9 mouse cellular contexts compared by ENCODE assay signal in the genomic region with DNA sequence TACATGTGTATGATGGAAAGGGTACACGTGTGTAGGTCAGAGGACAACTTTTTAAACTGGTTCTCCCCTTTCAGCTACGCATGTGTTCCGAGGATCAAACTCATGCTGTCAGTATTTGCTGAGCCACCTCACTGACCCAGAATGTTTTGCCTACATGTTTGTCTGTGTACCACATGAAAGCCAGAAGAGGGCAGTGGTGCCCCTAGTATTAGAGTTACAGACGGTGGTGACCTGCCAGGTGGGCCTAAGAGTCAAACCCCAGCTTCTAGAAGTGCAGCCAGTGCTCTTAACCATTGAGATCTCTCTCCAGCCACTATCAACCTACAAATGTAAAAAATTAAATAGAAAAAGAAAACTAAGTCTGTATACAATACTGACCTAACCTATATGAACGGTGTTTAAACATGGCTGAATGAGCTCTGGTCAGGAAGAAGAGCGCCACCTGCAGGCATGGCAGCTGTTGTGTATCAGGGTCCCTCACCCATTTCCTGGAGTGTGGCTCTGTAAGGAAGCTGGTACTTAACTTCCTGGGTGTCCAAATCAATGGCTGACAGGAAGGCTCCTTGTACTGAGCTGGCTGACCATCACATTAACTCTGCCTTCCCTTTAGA. TPM values are rescaled to one million over a fixed set of nuclear protein-coding genes. Genes with fewer than 3 reads are reported as not detected.
A peak's percentile ranks its signal among the peaks of the same experiment; 100 is the strongest.
DNase-seq lines count a peak whose midpoint lies in the region; ATAC-seq and TF ChIP-seq lines count a peak whose summit lies in the region.
"Had no signal": no experiment of that assay in that cellular context is flagged by ENCODE, and none has a peak within 500 bp of the region (broad histone marks: within the 10 kb centered on the region; RNA-seq: fewer than 3 reads in every experiment).

No protein-coding gene starts in this region.

- ATAC-seq in forebrain, embryonic 11.5 days (replicated peaks; ENCODE audit: low FRiP score), result no peak
- no peak for ATAC-seq in forebrain, embryonic 13.5 days
- ATAC-seq in midbrain, embryonic 14.5 days (ENCODE audit: low FRiP score, low TSS enrichment), result no peak
- no peak for ATAC-seq in midbrain, embryonic 11.5 days (ENCODE audit: low FRiP score)
- ATAC-seq in stomach, postnatal 0 days (ENCODE audit: low FRiP score, low TSS enrichment), result no peak
- ATAC-seq in forebrain, embryonic 15.5 days (replicated peaks), result no peak

- no peak overlapping the region for H3K4me3 ChIP-seq in forebrain, embryonic 11.5 days (ENCODE audit: low read depth, low read length)
- H3K4me3 ChIP-seq in forebrain, embryonic 13.5 days, result no peak overlapping the region
- no peak overlapping the region for H3K4me3 ChIP-seq in midbrain, embryonic 14.5 days (replicated peaks; ENCODE audit: low read depth, low read length)
- no peak overlapping the region for H3K4me3 ChIP-seq in midbrain, embryonic 11.5 days (ENCODE audit: low read depth, low read length)
- no peak overlapping the region for H3K4me3 ChIP-seq in stomach, postnatal 0 days (ENCODE audit: low read depth, low read length)
- no peak overlapping the region for H3K4me3 ChIP-seq in forebrain, embryonic 15.5 days
- H3K4me3 ChIP-seq: neural tube, embryonic 12.5 days had no signal

- H3K4me1 ChIP-seq in forebrain, embryonic 11.5 days (replicated peaks; ENCODE audit: control insufficient read depth, insufficient read depth, low read length), result no peaks in the 10 kb centered on the region
- H3K4me1 ChIP-seq in forebrain, embryonic 13.5 days, result no peaks in the 10 kb centered on the region
- H3K4me1 ChIP-seq in midbrain, embryonic 14.5 days (ENCODE audit: control insufficient read depth, insufficient read depth, low read length), result no peaks in the 10 kb centered on the region
- H3K4me1 ChIP-seq in midbrain, embryonic 11.5 days (ENCODE audit: control insufficient read depth, insufficient read depth, low read length), result no peaks in the 10 kb centered on the region
- no peaks in the 10 kb centered on the region for H3K4me1 ChIP-seq in stomach, postnatal 0 days (replicated peaks; ENCODE audit: control insufficient read depth, insufficient read depth)
- no peaks in the 10 kb centered on the region for H3K4me1 ChIP-seq in forebrain, embryonic 15.5 days
- H3K4me1 ChIP-seq: neural tube, embryonic 12.5 days had no signal

- WGBS in forebrain, embryonic 11.5 days, result 84% methylated on average over 6 of the region's 6 CpGs
- 82% methylated on average over 6 of the region's 6 CpGs for WGBS in forebrain, embryonic 13.5 days
- 85% methylated on average over 6 of the region's 6 CpGs for WGBS in midbrain, embryonic 14.5 days
- 83% methylated on average over 6 of the region's 6 CpGs for WGBS in midbrain, embryonic 11.5 days
- WGBS in stomach, postnatal 0 days, result 72% methylated on average over 6 of the region's 6 CpGs
- WGBS in forebrain, embryonic 15.5 days, result 82% methylated on average over 6 of the region's 6 CpGs

- peaks cover 9% of the 10 kb centered on the region; the same call in 1 of the 2 replicates for H3K36me3 ChIP-seq in forebrain, embryonic 11.5 days (ENCODE audit: control insufficient read depth, insufficient read depth, low read length)
- peaks cover 96% of the 10 kb centered on the region for H3K36me3 ChIP-seq in forebrain, embryonic 13.5 days (ENCODE audit: poor library complexity, severe bottlenecking)
- peaks cover 94% of the 10 kb centered on the region for H3K36me3 ChIP-seq in midbrain, embryonic 14.5 days (ENCODE audit: control insufficient read depth, insufficient read depth, low read length)
- H3K36me3 ChIP-seq in midbrain, embryonic 11.5 days (ENCODE audit: control insufficient read depth, insufficient read depth, low read length), result peaks cover 27% of the 10 kb centered on the region
- peaks cover 20% of the 10 kb centered on the region for H3K36me3 ChIP-seq in stomach, postnatal 0 days (ENCODE audit: control insufficient read depth, insufficient read depth, low read length)
- H3K36me3 ChIP-seq in forebrain, embryonic 15.5 days, result peaks cover 86% of the 10 kb centered on the region

- peak; percentile 72 for TF ChIP-seq CTCF in stomach, postnatal 0 days (IDR thresholded peaks at IDR 0.05; ENCODE audit: low read depth)

- H3K4me2 ChIP-seq in forebrain, embryonic 11.5 days (ENCODE audit: low read depth, low read length, severe bottlenecking), result no peak overlapping the region
- H3K4me2 ChIP-seq in forebrain, embryonic 13.5 days, result no peak overlapping the region
- no peak overlapping the region for H3K4me2 ChIP-seq in midbrain, embryonic 14.5 days (ENCODE audit: low read length)
- no peak overlapping the region for H3K4me2 ChIP-seq in midbrain, embryonic 11.5 days
- H3K4me2 ChIP-seq in stomach, postnatal 0 days (replicated peaks; ENCODE audit: low read depth), result no peak overlapping the region
- no peak overlapping the region for H3K4me2 ChIP-seq in forebrain, embryonic 15.5 days (replicated peaks)
- H3K4me2 ChIP-seq: neural tube, embryonic 12.5 days had no signal

- H3K27me3 ChIP-seq in forebrain, embryonic 11.5 days (ENCODE audit: control insufficient read depth, insufficient read depth, low read length), result no peaks in the 10 kb centered on the region
- no peaks in the 10 kb centered on the region for H3K27me3 ChIP-seq in forebrain, embryonic 13.5 days
- no peaks in the 10 kb centered on the region for H3K27me3 ChIP-seq in midbrain, embryonic 14.5 days (ENCODE audit: control insufficient read depth, insufficient read depth, low read length)
- no peaks in the 10 kb centered on the region for H3K27me3 ChIP-seq in midbrain, embryonic 11.5 days (ENCODE audit: control insufficient read depth, insufficient read depth, low read length)
- H3K27me3 ChIP-seq in stomach, postnatal 0 days (ENCODE audit: control insufficient read depth, insufficient read depth, low read length), result no peaks in the 10 kb centered on the region
- no peaks in the 10 kb centered on the region for H3K27me3 ChIP-seq in forebrain, embryonic 15.5 days
- H3K27me3 ChIP-seq: neural tube, embryonic 12.5 days had no signal

- no peak for TF ChIP-seq EP300 in stomach, postnatal 0 days (optimal IDR thresholded peaks at IDR 0.05)

- H3K9ac ChIP-seq in forebrain, embryonic 11.5 days (ENCODE audit: low read length), result no peak overlapping the region
- H3K9ac ChIP-seq in forebrain, embryonic 13.5 days, result no peak overlapping the region
- no peak overlapping the region for H3K9ac ChIP-seq in midbrain, embryonic 14.5 days (replicated peaks; ENCODE audit: low read length)
- H3K9ac ChIP-seq in midbrain, embryonic 11.5 days (ENCODE audit: low read length), result no peak overlapping the region
- H3K9ac ChIP-seq in stomach, postnatal 0 days (ENCODE audit: low read length), result no peak overlapping the region
- H3K9ac ChIP-seq in forebrain, embryonic 15.5 days (replicated peaks), result no peak overlapping the region
- H3K9ac ChIP-seq: neural tube, embryonic 12.5 days had no signal

- H3K27ac ChIP-seq in forebrain, embryonic 11.5 days (ENCODE audit: low read depth, low read length), result no peak overlapping the region
- H3K27ac ChIP-seq in forebrain, embryonic 13.5 days, result no peak overlapping the region
- no peak overlapping the region for H3K27ac ChIP-seq in midbrain, embryonic 14.5 days (replicated peaks; ENCODE audit: low read depth, low read length)
- H3K27ac ChIP-seq in midbrain, embryonic 11.5 days (ENCODE audit: low read depth, low read length), result no peak overlapping the region
- no peak overlapping the region for H3K27ac ChIP-seq in stomach, postnatal 0 days (replicated peaks)
- H3K27ac ChIP-seq in forebrain, embryonic 15.5 days (replicated peaks), result no peak overlapping the region
- H3K27ac ChIP-seq: neural tube, embryonic 12.5 days had no signal

- H3K9me3 ChIP-seq in forebrain, embryonic 11.5 days (ENCODE audit: control insufficient read depth, low read length), result no peaks in the 10 kb centered on the region
- H3K9me3 ChIP-seq in forebrain, embryonic 13.5 days (replicated peaks), result no peaks in the 10 kb centered on the region
- H3K9me3 ChIP-seq in midbrain, embryonic 14.5 days (ENCODE audit: control insufficient read depth, low read length), result no peaks in the 10 kb centered on the region
- H3K9me3 ChIP-seq in midbrain, embryonic 11.5 days (ENCODE audit: control insufficient read depth, low read length), result no peaks in the 10 kb centered on the region
- H3K9me3 ChIP-seq in stomach, postnatal 0 days (ENCODE audit: control insufficient read depth, low read length), result no peaks in the 10 kb centered on the region
- no peaks in the 10 kb centered on the region for H3K9me3 ChIP-seq in forebrain, embryonic 15.5 days
- H3K9me3 ChIP-seq: neural tube, embryonic 12.5 days had no signal

- DNase-seq in forebrain, embryonic 11.5 days (ENCODE audit: low spot score), result peak; percentile 61
- DNase-seq in midbrain, embryonic 14.5 days, result peak; percentile 54
- DNase-seq in midbrain, embryonic 11.5 days (ENCODE audit: low spot score, missing footprints), result no peak
- peak; percentile 40 to 66 for DNase-seq in adrenal gland, postnatal 36 days
- peak; percentile 65 to 72 for DNase-seq in kidney, postnatal 4 days
- peak; percentile 68 for DNase-seq in stomach, postnatal 0 days (ENCODE audit: low spot score)

RNA-seq across cellular contexts. Expression of gene Camsap1, which starts 51.7 kb away (rescaled TPM):
- 55.6 and 58.3 TPM in 2 replicates for polyA plus RNA-seq in forebrain, embryonic 11.5 days (2014; fragmentation: Nextera tagmentation; extraction: Ambion mirVana)
- 30.7 and 35.1 TPM in 2 replicates for polyA plus RNA-seq in forebrain, embryonic 13.5 days (2015; fragmentation: Nextera tagmentation; extraction: Ambion mirVana)
- 82.1 and 95.9 TPM in 2 replicates for polyA plus RNA-seq in midbrain, embryonic 14.5 days (2014; fragmentation: Nextera tagmentation; extraction: Ambion mirVana)
- 34.4 and 46.8 TPM in 2 replicates for polyA plus RNA-seq in midbrain, embryonic 11.5 days (2014; fragmentation: Nextera tagmentation; extraction: Ambion mirVana)
- total RNA-seq in adrenal gland, postnatal 36 days (2021), result 10 to 100 TPM; 38.3 to 49.3 TPM
- 4.2 and 6.5 TPM in 2 replicates for polyA plus RNA-seq in stomach, postnatal 0 days (2015; fragmentation: Nextera tagmentation; extraction: Ambion mirVana)
- polyA plus RNA-seq in forebrain, embryonic 15.5 days (2015; fragmentation: Nextera tagmentation; extraction: Ambion mirVana), result 69.5 and 75.9 TPM in 2 replicates
